In genomic region chr7:90886396-90887006, GRCm38 (mm10) we compare ENCODE assay signal across 8 mouse cellular contexts.
DNase-seq lines count a peak whose midpoint lies in the region; ATAC-seq and TF ChIP-seq lines count a peak whose summit lies in the region.

No protein-coding gene starts in this region.

- no peak for TF ChIP-seq POLR2A in cerebellum, adult 2 months (IDR thresholded peaks at IDR 0.05; ENCODE audit: borderline replicate concordance, insufficient read depth, low read length)

- H3K4me3 ChIP-seq in cerebellum, adult 2 months (replicated peaks; ENCODE audit: insufficient read depth, low read depth, low read length): peak overlapping the region; percentile 25
- H3K4me3 ChIP-seq in liver, embryonic 14.5 days (ENCODE audit: insufficient read depth in 1 of 2, low read depth in 2 of 2, low read length in 2 of 2): no peak overlapping the region

- WGBS in cerebellum, adult 2 months: 2% methylated on average over 13 of the region's 13 CpGs
- WGBS in liver, embryonic 14.5 days (ENCODE audit: insufficient replicate concordance): 4% methylated on average over 13 of the region's 13 CpGs

- TF ChIP-seq EP300 in liver, embryonic 14.5 days (IDR thresholded peaks at IDR 0.05; ENCODE audit: low read depth): no peak

- H3K36me3 ChIP-seq in liver, embryonic 14.5 days (replicated peaks; ENCODE audit: control insufficient read depth, insufficient read depth, low read depth): no peaks in the 10 kb centered on the region

- peak overlapping the region; percentile 37 for H3K4me2 ChIP-seq in liver, embryonic 14.5 days (ENCODE audit: low read depth)

- TF ChIP-seq CTCF in cerebellum, adult 2 months (IDR thresholded peaks at IDR 0.05; ENCODE audit: borderline replicate concordance, insufficient read depth, low read depth, low read length): no peak
- TF ChIP-seq CTCF in liver, embryonic 14.5 days (IDR thresholded peaks at IDR 0.05; ENCODE audit: low read depth): no peak

- ATAC-seq in liver, embryonic 14.5 days (ENCODE audit: insufficient read depth): no peak

- no peak overlapping the region for H3K27ac ChIP-seq in cerebellum, adult 2 months (ENCODE audit: insufficient read depth, low read length)
- no peak overlapping the region for H3K27ac ChIP-seq in liver, embryonic 14.5 days

- no peaks in the 10 kb centered on the region for H3K9me3 ChIP-seq in liver, embryonic 14.5 days (ENCODE audit: control insufficient read depth, low read length)

- H3K27me3 ChIP-seq in cerebellum, adult 2 months (ENCODE audit: control insufficient read depth, insufficient read depth, low read length): no peaks in the 10 kb centered on the region
- no peaks in the 10 kb centered on the region for H3K27me3 ChIP-seq in liver, embryonic 14.5 days (ENCODE audit: control insufficient read depth, insufficient read depth, low read length)

- DNase-seq in cerebellum, adult 2 months: no peak
- DNase-seq in cerebellum, adult 9-11 months: no peak
- peak; percentile 5 for DNase-seq in right cerebral cortex, adult 18-20 months
- no peak for DNase-seq in right cerebral cortex, postnatal 36 days (ENCODE audit: low spot score in 2 of 2)
- no peak for DNase-seq in liver, embryonic 14.5 days (ENCODE audit: low read depth in 3 of 3, low spot score in 3 of 3)
- DNase-seq in spleen, adult 12 weeks (ENCODE audit: low spot score): no peak
- no peak for DNase-seq in gastrocnemius, adult 18-20 months (ENCODE audit: low spot score)
- DNase-seq in adrenal gland, adult 8-10 months: no peak

- no peak overlapping the region for H3K9ac ChIP-seq in liver, embryonic 14.5 days (replicated peaks)

- 0 out of 2 replicates have a peak, but pooled peaks cover 2% of the 10 kb centered on the region for H3K4me1 ChIP-seq in cerebellum, adult 2 months (ENCODE audit: control insufficient read depth, insufficient read depth, low read length)
- H3K4me1 ChIP-seq in liver, embryonic 14.5 days (replicated peaks; ENCODE audit: control insufficient read depth in 2 of 2, insufficient read depth in 2 of 2, low read length in 1 of 2): no peaks in the 10 kb centered on the region; a peak in 1 of 4 replicates
